27 mouse cellular contexts compared by ENCODE assay signal in the genomic region with DNA sequence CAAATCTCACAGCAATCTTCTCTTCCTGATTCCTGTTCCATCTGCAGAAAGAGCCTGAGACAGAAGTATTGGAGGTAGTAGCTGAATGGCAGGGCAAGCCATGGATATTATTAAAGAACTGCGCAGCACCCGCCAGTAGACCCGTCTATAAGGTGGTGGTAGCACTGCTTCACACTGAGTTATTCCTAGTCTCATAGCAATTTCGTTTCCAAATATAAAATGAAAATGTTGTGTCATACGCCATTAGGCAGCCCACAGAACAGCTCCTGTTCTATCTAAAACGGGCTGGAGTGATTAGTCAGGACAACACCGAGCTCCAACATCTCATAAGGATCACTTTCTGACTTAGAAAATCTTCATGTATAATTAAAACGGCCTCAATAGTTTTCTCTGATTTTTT. TPM values are rescaled to one million over a fixed set of nuclear protein-coding genes. Genes with fewer than 3 reads are reported as not detected.
A peak's percentile ranks its signal among the peaks of the same experiment; 100 is the strongest.
DNase-seq lines count a peak whose midpoint lies in the region; TF ChIP-seq lines count a peak whose summit lies in the region.
"Had no signal": no experiment of that assay in that cellular context is flagged by ENCODE, and none has a peak within 500 bp of the region (broad histone marks: within the 10 kb centered on the region; RNA-seq: fewer than 3 reads in every experiment).

No protein-coding gene starts in this region.

- no peak overlapping the region for H3K4me3 ChIP-seq in layer of hippocampus, adult 2 months
- H3K4me3 ChIP-seq in limb, embryonic 10.5 days, result no peak overlapping the region
- H3K4me3 ChIP-seq: embryonic facial prominence, embryonic 10.5 days; embryonic facial prominence, embryonic 15.5 days; forebrain, embryonic 12.5 days; heart, embryonic 10.5 days; heart, embryonic 15.5 days; limb, embryonic 12.5 days; liver, embryonic 15.5 days had no signal

- no peaks in the 10 kb centered on the region for H3K4me1 ChIP-seq in limb, embryonic 10.5 days
- H3K4me1 ChIP-seq: embryonic facial prominence, embryonic 10.5 days; embryonic facial prominence, embryonic 15.5 days; forebrain, embryonic 12.5 days; heart, embryonic 10.5 days; heart, embryonic 15.5 days; limb, embryonic 12.5 days; liver, embryonic 15.5 days had no signal

- peak overlapping the region; percentile 74; the same call in 1 of the 2 replicates for H3K27ac ChIP-seq in layer of hippocampus, adult 2 months
- H3K27ac ChIP-seq in limb, embryonic 10.5 days, result no peak overlapping the region
- H3K27ac ChIP-seq: embryonic facial prominence, embryonic 10.5 days; embryonic facial prominence, embryonic 15.5 days; forebrain, embryonic 12.5 days; heart, embryonic 10.5 days; heart, embryonic 15.5 days; limb, embryonic 12.5 days; liver, embryonic 15.5 days had no signal

- WGBS in limb, embryonic 10.5 days, result 92% methylated on average over 8 of the region's 8 CpGs

- H3K27me3 ChIP-seq in limb, embryonic 10.5 days (ENCODE audit: low read depth, poor library complexity, severe bottlenecking), result no peaks in the 10 kb centered on the region
- H3K27me3 ChIP-seq: embryonic facial prominence, embryonic 15.5 days; forebrain, embryonic 12.5 days; heart, embryonic 15.5 days; limb, embryonic 12.5 days; liver, embryonic 15.5 days had no signal

- no peaks in the 10 kb centered on the region for H3K9me3 ChIP-seq in limb, embryonic 10.5 days (replicated peaks)
- H3K9me3 ChIP-seq: embryonic facial prominence, embryonic 10.5 days; embryonic facial prominence, embryonic 15.5 days; forebrain, embryonic 12.5 days; heart, embryonic 10.5 days; heart, embryonic 15.5 days; limb, embryonic 12.5 days; liver, embryonic 15.5 days had no signal

- peaks cover 47% of the 10 kb centered on the region for H3K36me3 ChIP-seq in limb, embryonic 10.5 days

- peak in 1 of 2 experiments; percentile 31 for DNase-seq in layer of hippocampus, adult 2 months (ENCODE audit: low spot score in 2 of 2)
- no peak for DNase-seq in layer of hippocampus, adult 8-10 months (ENCODE audit: low spot score in 2 of 2)
- DNase-seq in right cerebral cortex, adult 2 months (ENCODE audit: low spot score in 2 of 2), result peak; percentile 55 to 56
- DNase-seq in right cerebral cortex, postnatal 14 days, result no peak
- peak; percentile 43 to 45 for DNase-seq in left cerebral cortex, adult 9 months (ENCODE audit: low spot score in 2 of 2)
- no peak for DNase-seq in limb, embryonic 10.5 days (ENCODE audit: low spot score)
- DNase-seq in gastrocnemius, adult 8-10 months (ENCODE audit: low spot score in 2 of 2), result no peak
- DNase-seq: adrenal gland, postnatal 36 days; B cell, adult 2 months; cerebellum, adult 2 months; cerebellum, postnatal 14 days; forebrain, postnatal 0 days; gastrocnemius, postnatal 14 days; heart, adult 11 months; kidney, adult 2 months; kidney, postnatal 36 days; lung, embryonic 14.5 days; lung, postnatal 14 days; midbrain, embryonic 14.5 days; thymus, postnatal 14 days had no signal

- no peak for TF ChIP-seq CTCF in layer of hippocampus, adult 2 months (conservative IDR thresholded peaks at IDR 0.05)

RNA-seq across cellular contexts. Expression of gene Ccnb2, which starts 56.6 kb away (rescaled TPM):
- total RNA-seq in layer of hippocampus, adult 2 months (2021), result 1 to 10 TPM; 1.2 to 1.4 TPM
- 1 to 10 TPM in 2 of 4 experiments, under 1 TPM in 2; 0.56 to 1.2 (median 0.91) TPM for total RNA-seq in layer of hippocampus, adult 8-10 months (2022)
- polyA plus RNA-seq in limb, embryonic 10.5 days (2016; fragmentation: Nextera tagmentation; extraction: Ambion mirVana), result 223 and 245 TPM in 2 replicates
- under 1 TPM in 1 of 4 experiments, not detected in 3; 0.34 TPM for total RNA-seq in gastrocnemius, adult 8-10 months (2022)

Comparison
In these comparisons a context has a peak if more than half of its experiments do, and no peak if none do; other contexts are left out.
1. DNase-seq: peak in right cerebral cortex, adult 2 months (2 of 2) and left cerebral cortex, adult 9 months (2 of 2); none in layer of hippocampus, adult 8-10 months (0 of 2), right cerebral cortex, postnatal 14 days (single experiment), limb, embryonic 10.5 days (single experiment) and gastrocnemius, adult 8-10 months (0 of 2).